23 mouse cellular contexts compared by ENCODE assay signal in genomic region chr14:99706004-99706403, GRCm38 (mm10).
DNase-seq lines count a peak whose midpoint lies in the region; ATAC-seq and TF ChIP-seq lines count a peak whose summit lies in the region.
"Had no signal": no experiment of that assay in that cellular context is flagged by ENCODE, and none has a peak within 500 bp of the region (broad histone marks: within the 10 kb centered on the region; RNA-seq: fewer than 3 reads in every experiment).

No protein-coding gene starts in this region.

- H3K4me1 ChIP-seq in kidney, postnatal 0 days (replicated peaks; ENCODE audit: insufficient read depth, low read length), result no peaks in the 10 kb centered on the region
- H3K4me1 ChIP-seq in kidney, embryonic 14.5 days (ENCODE audit: control insufficient read depth, insufficient read depth, low read length), result no peaks in the 10 kb centered on the region
- no peaks in the 10 kb centered on the region for H3K4me1 ChIP-seq in lung, adult 2 months (ENCODE audit: control insufficient read depth, insufficient read depth, low read length)
- no peaks in the 10 kb centered on the region for H3K4me1 ChIP-seq in stomach, postnatal 0 days (replicated peaks; ENCODE audit: control insufficient read depth, insufficient read depth)
- H3K4me1 ChIP-seq: heart, embryonic 15.5 days had no signal

- TF ChIP-seq EP300 in stomach, postnatal 0 days (optimal IDR thresholded peaks at IDR 0.05), result no peak

- TF ChIP-seq POLR2A in lung, adult 2 months (IDR thresholded peaks at IDR 0.05; ENCODE audit: borderline replicate concordance, extremely low read depth, low read depth, low read length), result no peak

- H3K4me3 ChIP-seq in kidney, postnatal 0 days (replicated peaks; ENCODE audit: low read depth, low read length), result no peak overlapping the region
- no peak overlapping the region for H3K4me3 ChIP-seq in kidney, embryonic 14.5 days (ENCODE audit: low read length)
- H3K4me3 ChIP-seq in lung, adult 2 months (replicated peaks; ENCODE audit: extremely low read depth, low read depth, low read length), result no peak overlapping the region
- H3K4me3 ChIP-seq in stomach, postnatal 0 days (ENCODE audit: low read depth, low read length), result no peak overlapping the region
- H3K4me3 ChIP-seq: erythroblast, embryonic 14.5 days; forebrain, embryonic 12.5 days; heart, embryonic 15.5 days; layer of hippocampus, adult 2 months; left cerebral cortex, adult 2 months had no signal

- no peak overlapping the region for H3K4me2 ChIP-seq in kidney, postnatal 0 days (ENCODE audit: low read length)
- no peak overlapping the region for H3K4me2 ChIP-seq in kidney, embryonic 14.5 days (replicated peaks; ENCODE audit: low read depth, low read length)
- H3K4me2 ChIP-seq in stomach, postnatal 0 days (replicated peaks; ENCODE audit: low read depth), result no peak overlapping the region
- H3K4me2 ChIP-seq: forebrain, embryonic 12.5 days; heart, embryonic 15.5 days had no signal

- no peak for ATAC-seq in kidney, postnatal 0 days (replicated peaks; ENCODE audit: low FRiP score, low read depth)
- no peak for ATAC-seq in kidney, embryonic 14.5 days (ENCODE audit: low FRiP score, low TSS enrichment)
- no peak for ATAC-seq in stomach, postnatal 0 days (ENCODE audit: low FRiP score, low TSS enrichment)
- no peak for ATAC-seq in frontal cortex, adult (ENCODE audit: low TSS enrichment)
- ATAC-seq: forebrain, postnatal 0 days; hindbrain, embryonic 16.5 days; Patski had no signal

- H3K9me3 ChIP-seq in kidney, postnatal 0 days (replicated peaks; ENCODE audit: low read length), result no peaks in the 10 kb centered on the region
- H3K9me3 ChIP-seq in kidney, embryonic 14.5 days (ENCODE audit: control insufficient read depth, low read length), result no peaks in the 10 kb centered on the region
- no peaks in the 10 kb centered on the region for H3K9me3 ChIP-seq in stomach, postnatal 0 days (ENCODE audit: control insufficient read depth, low read length)
- H3K9me3 ChIP-seq: forebrain, embryonic 12.5 days; heart, embryonic 15.5 days had no signal

- 53% methylated on average over 10 of the region's 10 CpGs for WGBS in kidney, postnatal 0 days
- 73% methylated on average over 10 of the region's 10 CpGs for WGBS in kidney, embryonic 14.5 days
- WGBS in lung, adult 2 months, result 39% methylated on average over 10 of the region's 10 CpGs
- 28% methylated on average over 10 of the region's 10 CpGs for WGBS in stomach, postnatal 0 days

- no peaks in the 10 kb centered on the region for H3K36me3 ChIP-seq in kidney, postnatal 0 days (ENCODE audit: insufficient read depth, low read length)
- H3K36me3 ChIP-seq in kidney, embryonic 14.5 days (ENCODE audit: control insufficient read depth, insufficient read depth, low read length), result no peaks in the 10 kb centered on the region
- no peaks in the 10 kb centered on the region for H3K36me3 ChIP-seq in stomach, postnatal 0 days (ENCODE audit: control insufficient read depth, insufficient read depth, low read length)
- H3K36me3 ChIP-seq: forebrain, embryonic 12.5 days; heart, embryonic 15.5 days had no signal

- no peak for TF ChIP-seq CTCF in kidney, postnatal 0 days (IDR thresholded peaks at IDR 0.05; ENCODE audit: low read depth)
- no peak for TF ChIP-seq CTCF in lung, adult 2 months (IDR thresholded peaks at IDR 0.05; ENCODE audit: insufficient read depth, low read length)
- no peak for TF ChIP-seq CTCF in stomach, postnatal 0 days (IDR thresholded peaks at IDR 0.05; ENCODE audit: low read depth)

- H3K27ac ChIP-seq in kidney, postnatal 0 days, result no peak overlapping the region
- H3K27ac ChIP-seq in kidney, embryonic 14.5 days (ENCODE audit: low read depth, low read length), result no peak overlapping the region
- H3K27ac ChIP-seq in stomach, postnatal 0 days (replicated peaks), result no peak overlapping the region
- H3K27ac ChIP-seq: forebrain, embryonic 12.5 days; heart, embryonic 15.5 days; layer of hippocampus, adult 2 months; left cerebral cortex, adult 2 months; liver, embryonic 14.5 days; macrophage had no signal

- H3K27me3 ChIP-seq in kidney, postnatal 0 days (ENCODE audit: insufficient read depth, low read length), result no peaks in the 10 kb centered on the region
- no peaks in the 10 kb centered on the region for H3K27me3 ChIP-seq in kidney, embryonic 14.5 days (ENCODE audit: control insufficient read depth, insufficient read depth, low read length)
- H3K27me3 ChIP-seq in stomach, postnatal 0 days (ENCODE audit: control insufficient read depth, insufficient read depth, low read length), result no peaks in the 10 kb centered on the region
- H3K27me3 ChIP-seq: heart, embryonic 15.5 days; Patski had no signal

- DNase-seq in kidney, postnatal 0 days (ENCODE audit: low spot score), result peak; percentile 34
- peak; percentile 15 for DNase-seq in lung, adult 2 months
- DNase-seq in lung, postnatal 10 days, result peak; percentile 7
- peak; percentile 28 for DNase-seq in stomach, postnatal 0 days (ENCODE audit: low spot score)
- no peak for DNase-seq in adrenal gland, postnatal 4 days (ENCODE audit: low spot score in 2 of 2)
- DNase-seq: adrenal gland, postnatal 14 days; cerebellum, adult 18-20 months; cerebellum, postnatal 10 days; forebrain, postnatal 0 days; gastrocnemius, postnatal 14 days; midbrain, embryonic 14.5 days; thymus, postnatal 4 days had no signal

- no peak overlapping the region for H3K9ac ChIP-seq in kidney, postnatal 0 days (ENCODE audit: low read depth, low read length)
- H3K9ac ChIP-seq in kidney, embryonic 14.5 days (ENCODE audit: low read depth, low read length), result no peak overlapping the region
- no peak overlapping the region for H3K9ac ChIP-seq in stomach, postnatal 0 days (ENCODE audit: low read length)
- H3K9ac ChIP-seq: forebrain, embryonic 12.5 days; forebrain, postnatal 0 days; heart, embryonic 15.5 days; liver, embryonic 14.5 days had no signal

Comparison
In these comparisons a context has a peak if more than half of its experiments do, and no peak if none do; other contexts are left out.
1. DNase-seq: peak in kidney, postnatal 0 days (single experiment), lung, adult 2 months (single experiment), lung, postnatal 10 days (single experiment) and stomach, postnatal 0 days (single experiment); none in adrenal gland, postnatal 4 days (0 of 2).